Mouse (Mus musculus) limb, embryonic 12.5 days (tissue): ENCODE measurements at regions not wholly inside any gene's neighbourhood (a gene's known extent, or its start where the extent isn't known, plus 50 kb on each side); places are given as distances from the start of the nearest gene placed in this dataset.

Experiments used
- ATAC-seq: fragments of 200-750 bp; cut with Nextera tagmentation; 2 replicates; pipeline ENCODE4 v1.8.0; 2017; ENCODE audit warnings: low read depth, moderate TSS enrichment; ENCODE audit not compliant: insufficient number of reproducible peaks, insufficient read depth, low FRiP score, low TSS enrichment
- H3K27ac ChIP-seq: fragments of 300-500 bp; sonication (generic); 2 replicates; pipeline ENCODE4 v1.5.1; 2016; ENCODE audit warnings: mild to moderate bottlenecking, moderate library complexity
- H3K27me3 ChIP-seq: fragments of 300-500 bp; sonication (generic); 2 replicates; pipeline ENCODE4 v1.6.1; 2016; ENCODE audit warnings: mild to moderate bottlenecking, moderate library complexity
- H3K36me3 ChIP-seq: fragments of 300-500 bp; sonication (generic); 2 replicates; pipeline ENCODE4 v1.6.1; 2016; ENCODE audit warnings: mild to moderate bottlenecking, moderate library complexity
- H3K4me1 ChIP-seq: fragments of 300-500 bp; sonication (generic); replicated peaks from 2 replicates; pipeline ENCODE4 v1.6.1; 2016
- H3K4me2 ChIP-seq: fragments of 300-500 bp; sonication (generic); 2 replicates; pipeline ENCODE4 v1.6.1; 2016; ENCODE audit warnings: mild to moderate bottlenecking, moderate library complexity
- H3K4me3 ChIP-seq: fragments of 300-500 bp; sonication (generic); replicated peaks from 2 replicates; pipeline ENCODE4 v1.5.1; 2016; ENCODE audit warnings: mild to moderate bottlenecking
- H3K9ac ChIP-seq: fragments of 300-500 bp; sonication (generic); replicated peaks from 2 replicates; pipeline ENCODE4 v1.6.1; 2016; ENCODE audit warnings: mild to moderate bottlenecking, moderate library complexity
- H3K9me3 ChIP-seq: fragments of 300-500 bp; sonication (generic); 2 replicates; pipeline ENCODE4 v1.6.1; 2016; ENCODE audit warnings: mild to moderate bottlenecking, moderate library complexity
- WGBS: fragments of 180-500 bp; shearing (Covaris S2); methylation state at CpG from one replicate; pipeline ENCODE4 v1.1.7; 2016; 5-methylcytosine and 5-hydroxymethylcytosine counted together

- 49% methylated on average over 1 of the region's 1 CpGs for WGBS
- Histone ChIP-seq H3K27ac (no peak overlapping the region), H3K4me1 (peaks cover 11% of the 10 kb centered on the region; the same call in 1 of the 2 replicates), H3K27me3 (no peaks in the 10 kb centered on the region), H3K4me2 (no peak overlapping the region), H3K9me3 (no peaks in the 10 kb centered on the region), H3K9ac (no peak overlapping the region), H3K36me3 (no peaks in the 10 kb centered on the region), H3K4me3 (no peak overlapping the region)
- no peak for ATAC-seq
Measured at GRCm38 (mm10) chr9:34323571-34323970, 162.1 kb upstream of the Kirrel3 start.

DNA sequence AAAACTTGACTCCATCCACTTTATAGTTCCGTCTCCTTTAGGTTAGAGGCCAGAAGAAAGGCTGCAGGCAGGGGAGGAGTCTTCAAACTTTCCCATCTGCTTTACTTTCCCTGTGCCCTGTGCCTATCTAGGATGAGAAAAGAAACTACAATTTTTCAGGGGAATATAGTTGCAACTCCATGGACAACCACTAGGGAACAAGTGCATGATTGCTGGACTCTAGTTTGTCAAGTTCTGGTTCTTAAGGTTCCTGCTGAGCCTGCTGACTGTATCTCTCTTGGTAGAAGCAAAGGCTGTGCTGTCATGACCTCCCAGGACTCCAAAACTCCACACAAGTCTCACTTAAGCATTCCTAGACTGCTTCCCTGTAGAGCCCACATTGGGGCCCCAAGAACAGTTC is 157.0 kb upstream of the Kirrel3 start:
- no peaks in the 10 kb centered on the region for H3K36me3 ChIP-seq
- WGBS: 68% methylated on average over 1 of the region's 1 CpGs
- peaks cover 5% of the 10 kb centered on the region; the same call in 1 of the 2 replicates for H3K4me1 ChIP-seq
- H3K9ac ChIP-seq: no peak overlapping the region
- H3K9me3 ChIP-seq: no peaks in the 10 kb centered on the region
- H3K27me3 ChIP-seq: no peaks in the 10 kb centered on the region
- H3K27ac ChIP-seq: no peak overlapping the region
- no peak for ATAC-seq
- no peak overlapping the region for H3K4me2 ChIP-seq
- H3K4me3 ChIP-seq: no peak overlapping the region

DNA sequence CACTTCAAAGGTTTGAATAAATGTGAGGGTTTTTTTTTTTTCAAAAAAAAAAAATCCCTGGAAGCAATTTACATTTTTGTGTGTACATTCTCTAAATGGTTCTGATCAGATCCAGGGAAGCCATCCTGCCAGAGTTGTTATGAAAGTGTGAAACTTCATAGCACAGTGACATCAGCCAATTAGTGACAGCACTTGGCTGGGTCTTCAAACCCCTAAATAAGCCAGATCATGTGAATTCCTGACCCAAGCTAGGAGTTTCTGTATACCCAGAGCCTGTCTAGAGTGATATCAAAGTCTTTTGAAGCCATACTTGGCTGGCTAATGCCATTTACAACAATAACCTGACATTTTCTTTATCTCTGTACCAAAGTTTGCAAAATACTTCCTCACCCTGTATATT is 151.6 kb upstream of the Kirrel3 start:
- Histone ChIP-seq H3K4me1 (no peaks in the 10 kb centered on the region), H3K9ac (no peak overlapping the region), H3K36me3 (no peaks in the 10 kb centered on the region), H3K27ac (no peak overlapping the region), H3K9me3 (no peaks in the 10 kb centered on the region), H3K4me3 (no peak overlapping the region), H3K4me2 (no peak overlapping the region), H3K27me3 (no peaks in the 10 kb centered on the region)
- ATAC-seq: no peak

DNA sequence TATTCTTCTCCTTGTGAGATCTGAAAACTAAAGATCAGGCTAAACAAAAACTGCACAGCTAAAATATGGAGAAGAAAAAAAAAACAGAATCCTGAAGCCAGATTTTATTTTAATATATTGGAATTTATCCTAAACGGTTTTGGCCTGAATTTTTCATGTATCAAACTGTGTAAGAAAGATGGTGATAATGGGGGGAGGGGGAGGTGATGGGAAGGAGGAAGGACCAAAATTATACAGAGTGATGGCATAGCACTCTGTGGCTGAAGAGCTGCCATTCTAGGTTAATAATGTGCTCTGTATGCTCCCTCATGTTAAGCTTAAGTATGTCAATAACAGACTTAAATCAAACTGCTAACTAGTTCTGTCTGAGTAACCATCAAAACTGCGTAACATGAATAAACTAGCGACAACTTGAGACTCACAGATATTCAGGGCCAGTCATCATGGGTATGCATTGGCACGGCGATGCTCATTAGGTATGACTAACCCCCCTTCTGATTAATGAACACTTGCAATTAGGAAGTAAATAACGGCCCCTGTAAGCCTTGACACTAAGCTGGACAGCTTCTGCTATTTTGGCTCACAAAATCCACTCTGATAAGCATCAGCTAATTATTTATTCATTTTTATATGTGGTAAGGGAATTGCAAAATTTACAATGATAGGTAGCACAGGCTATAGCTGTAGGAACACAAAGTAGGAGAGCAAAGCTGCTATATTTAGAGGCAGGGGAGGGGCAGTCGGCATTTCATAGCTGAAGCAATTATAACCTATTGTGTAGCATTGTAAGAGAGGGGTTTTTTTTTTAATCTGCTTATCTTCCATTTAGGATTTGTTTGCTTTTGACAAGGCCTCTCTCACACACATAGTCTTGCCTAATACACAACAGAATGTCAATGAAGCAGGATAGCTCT is 150.9 kb upstream of the Kirrel3 start:
- WGBS: 79% methylated on average over 7 of the region's 7 CpGs
- no peaks in the 10 kb centered on the region for H3K27me3 ChIP-seq
- ATAC-seq: no peak

GRCm38 (mm10) chr9:34348442-34348841 is 137.3 kb upstream of the Kirrel3 start:
- Histone ChIP-seq H3K36me3 (no peaks in the 10 kb centered on the region), H3K4me3 (no peak overlapping the region), H3K4me1 (no peaks in the 10 kb centered on the region), H3K9ac (no peak overlapping the region), H3K27ac (no peak overlapping the region), H3K4me2 (no peak overlapping the region), H3K9me3 (no peaks in the 10 kb centered on the region), H3K27me3 (no peaks in the 10 kb centered on the region)
- no peak for ATAC-seq
- WGBS: 73% methylated on average over 2 of the region's 2 CpGs

More for the DNA sequence above, 150.9 kb upstream of the Kirrel3 start:
- Histone ChIP-seq H3K4me3 (no peak overlapping the region), H3K9me3 (no peaks in the 10 kb centered on the region), H3K36me3 (no peaks in the 10 kb centered on the region), H3K4me2 (no peak overlapping the region), H3K27ac (no peak overlapping the region), H3K9ac (no peak overlapping the region), H3K4me1 (no peaks in the 10 kb centered on the region)

DNA sequence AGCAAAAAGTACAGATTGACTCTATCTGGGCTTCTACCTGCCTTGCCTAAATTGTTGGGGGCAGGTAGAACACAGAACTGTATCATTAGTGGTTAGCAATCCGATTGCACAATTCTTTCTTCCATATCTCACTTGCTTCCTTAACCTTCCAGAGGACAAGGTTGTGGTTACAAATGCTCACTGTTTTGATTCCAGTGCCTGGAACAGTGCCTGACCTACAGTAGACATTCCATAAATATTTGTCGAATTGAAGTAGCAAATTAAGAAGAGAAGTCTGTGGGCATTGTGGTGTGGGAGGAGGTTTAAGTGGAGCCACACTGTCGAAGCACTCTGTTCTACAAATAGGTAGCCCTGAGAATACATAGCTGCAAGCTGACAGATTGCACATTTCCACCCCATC is 135.7 kb upstream of the Kirrel3 start:
- 81% methylated on average over 3 of the region's 3 CpGs for WGBS
- Histone ChIP-seq H3K4me2 (no peak overlapping the region), H3K9ac (no peak overlapping the region), H3K27me3 (no peaks in the 10 kb centered on the region), H3K4me3 (no peak overlapping the region), H3K36me3 (no peaks in the 10 kb centered on the region), H3K4me1 (no peaks in the 10 kb centered on the region), H3K27ac (no peak overlapping the region), H3K9me3 (no peaks in the 10 kb centered on the region)
- no peak for ATAC-seq

DNA sequence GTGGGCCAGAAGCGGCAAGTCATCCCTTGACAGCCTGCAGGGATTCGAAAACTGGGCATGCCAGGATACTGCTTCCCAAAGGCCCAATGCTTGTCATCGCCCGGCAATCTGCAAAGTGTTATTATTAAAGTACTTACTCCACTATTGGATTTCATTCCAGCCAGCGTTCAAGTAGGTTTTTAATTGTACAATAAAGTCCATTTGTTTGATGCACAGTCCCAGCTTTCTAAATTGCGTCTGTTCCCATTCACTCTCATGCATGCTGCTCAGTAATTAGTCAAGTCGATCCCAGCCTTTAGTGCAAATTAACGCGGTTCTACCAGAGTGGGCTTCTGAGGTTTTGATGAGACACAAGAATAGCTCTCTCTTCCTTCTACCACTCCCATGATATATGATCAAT is 131.9 kb upstream of the Kirrel3 start:
- H3K9ac ChIP-seq: no peak overlapping the region
- WGBS: 61% methylated on average over 9 of the region's 9 CpGs
- H3K9me3 ChIP-seq: no peaks in the 10 kb centered on the region
- no peaks in the 10 kb centered on the region for H3K36me3 ChIP-seq
- H3K27ac ChIP-seq: no peak overlapping the region
- no peak overlapping the region for H3K4me2 ChIP-seq
- H3K4me1 ChIP-seq: no peaks in the 10 kb centered on the region
- no peak for ATAC-seq
- no peaks in the 10 kb centered on the region for H3K27me3 ChIP-seq
- no peak overlapping the region for H3K4me3 ChIP-seq

DNA sequence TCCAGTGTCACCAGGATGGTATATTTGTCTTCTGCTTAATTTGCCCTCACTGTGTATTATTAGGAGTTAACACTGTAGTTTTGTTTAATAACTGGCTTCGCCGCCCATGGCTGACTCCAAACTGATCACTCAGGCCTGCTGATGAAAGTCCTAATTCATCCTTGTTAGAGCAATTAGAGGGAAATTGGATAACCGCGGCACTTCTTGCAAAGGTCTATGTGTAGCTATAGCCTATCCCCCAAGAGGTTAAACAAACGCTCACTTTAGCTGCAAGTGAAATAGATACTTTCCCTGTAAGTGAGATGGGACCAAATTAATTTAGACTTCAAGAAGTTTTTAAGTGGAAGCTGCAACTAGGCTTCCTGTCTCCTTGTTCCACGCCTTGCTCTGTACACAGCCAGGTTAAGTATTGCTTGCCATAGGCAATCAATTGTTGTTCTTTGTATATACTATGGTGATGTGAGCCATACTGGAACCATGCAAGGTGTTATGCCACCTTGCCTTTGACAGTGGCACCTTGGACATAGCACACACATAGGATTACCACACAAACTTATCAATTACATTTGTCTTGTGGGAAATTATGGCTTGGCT is 130.9 kb upstream of the Kirrel3 start:
- Histone ChIP-seq H3K36me3 (no peaks in the 10 kb centered on the region), H3K27me3 (no peaks in the 10 kb centered on the region), H3K9me3 (no peaks in the 10 kb centered on the region), H3K4me2 (no peak overlapping the region), H3K9ac (no peak overlapping the region), H3K4me1 (no peaks in the 10 kb centered on the region), H3K27ac (no peak overlapping the region), H3K4me3 (no peak overlapping the region)
- 78% methylated on average over 6 of the region's 6 CpGs for WGBS
- no peak for ATAC-seq

DNA sequence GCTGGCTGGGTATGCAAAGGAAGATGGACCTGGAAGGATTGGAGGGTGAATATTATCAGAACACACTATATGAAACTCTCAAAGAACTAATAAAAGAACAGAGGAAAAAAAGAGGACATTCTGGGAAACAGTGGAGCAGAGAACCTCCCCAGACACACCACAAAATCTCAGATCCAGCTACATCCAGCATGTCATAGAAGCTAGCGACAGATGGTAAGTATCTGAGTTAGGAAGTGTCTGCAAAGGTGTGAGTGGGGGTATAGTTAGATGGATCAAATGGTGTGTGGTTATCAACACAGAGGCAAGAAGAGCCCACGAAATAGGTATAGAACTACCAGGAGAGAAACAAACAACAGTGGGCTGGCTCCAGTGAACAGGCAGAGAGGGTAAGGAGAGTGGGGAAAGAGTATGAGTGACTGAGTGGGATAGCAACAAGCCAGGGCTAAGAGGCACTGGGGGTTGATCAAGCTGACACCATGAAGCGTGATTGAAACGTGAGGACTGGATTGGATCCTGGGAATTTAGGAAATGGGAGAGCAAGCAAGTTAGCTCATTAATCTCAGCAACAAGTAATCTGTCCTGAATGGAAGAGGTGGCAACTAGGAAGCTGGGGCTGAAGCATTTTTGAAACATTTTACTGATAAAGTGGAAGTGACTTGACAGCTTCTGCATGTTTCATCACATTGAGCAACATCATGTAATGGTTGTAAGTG is 114.9 kb upstream of the Kirrel3 start:
- Histone ChIP-seq H3K9me3 (no peaks in the 10 kb centered on the region), H3K4me1 (no peaks in the 10 kb centered on the region), H3K36me3 (no peaks in the 10 kb centered on the region), H3K4me3 (no peak overlapping the region), H3K9ac (no peak overlapping the region), H3K27ac (no peak overlapping the region), H3K27me3 (no peaks in the 10 kb centered on the region), H3K4me2 (no peak overlapping the region)
- no peak for ATAC-seq
- WGBS: 69% methylated on average over 4 of the region's 4 CpGs

- 76% methylated on average over 1 of the region's 1 CpGs for WGBS
- Histone ChIP-seq H3K9me3 (no peaks in the 10 kb centered on the region), H3K4me3 (no peak overlapping the region), H3K9ac (no peak overlapping the region), H3K27me3 (no peaks in the 10 kb centered on the region), H3K27ac (no peak overlapping the region), H3K4me1 (no peaks in the 10 kb centered on the region), H3K4me2 (no peak overlapping the region), H3K36me3 (no peaks in the 10 kb centered on the region)
- no peak for ATAC-seq
Measured at GRCm38 (mm10) chr9:34375187-34375586, 110.5 kb upstream of the Kirrel3 start.

GRCm38 (mm10) chr9:34380008-34380407 is 105.7 kb upstream of the Kirrel3 start:
- Histone ChIP-seq H3K9ac (no peak overlapping the region), H3K36me3 (no peaks in the 10 kb centered on the region), H3K4me3 (no peak overlapping the region), H3K27me3 (no peaks in the 10 kb centered on the region), H3K4me1 (no peaks in the 10 kb centered on the region), H3K4me2 (no peak overlapping the region), H3K27ac (no peak overlapping the region), H3K9me3 (no peaks in the 10 kb centered on the region)
- ATAC-seq: no peak
- WGBS: 80% methylated on average over 3 of the region's 3 CpGs
